Mouse (Mus musculus): ENCODE measurements around the gene Amigo2. TPM values are rescaled to one million over a fixed set of nuclear protein-coding genes. Genes with fewer than 3 reads are reported as not detected.

Gene Amigo2
- total and polyA plus RNA-seq, 2 experiments from 2014 or later: 20.1 to 22.4 TPM

- no peak for TF ChIP-seq CTCF (IDR thresholded peaks at IDR 0.05)
- Histone ChIP-seq H3K36me3 (ENCODE audit: insufficient read depth, low read length) (no peaks in the 10 kb centered on the region), H3K9me3 (ENCODE audit: low read length) (no peaks in the 10 kb centered on the region), H3K9ac (replicated peaks; ENCODE audit: low read length, poor library complexity, severe bottlenecking) (no peak overlapping the region), H3K27me3 (ENCODE audit: insufficient read depth, low read length) (no peaks in the 10 kb centered on the region), H3K27ac (ENCODE audit: low read depth, low read length) (no peak overlapping the region), H3K4me1 (ENCODE audit: insufficient read depth, low read length) (no peaks in the 10 kb centered on the region), H3K4me3 (ENCODE audit: low read depth, low read length) (no peak overlapping the region), H3K4me2 (ENCODE audit: low read depth, low read length, poor library complexity, severe bottlenecking) (no peak overlapping the region)
- ATAC-seq (ENCODE audit: low FRiP score) (no peak), DNase-seq (ENCODE audit: low spot score) (no peak)
- WGBS: 80% methylated on average over 9 of the region's 9 CpGs
Observed at GRCm38 (mm10) chr15:97262251-97262650, 15.2 kb upstream of the Amigo2 start.

- 74% methylated on average over 11 of the region's 11 CpGs for WGBS
- DNase-seq (ENCODE audit: low spot score) (no peak), ATAC-seq (ENCODE audit: low FRiP score) (no peak)
- no peak for TF ChIP-seq CTCF (IDR thresholded peaks at IDR 0.05)
- Histone ChIP-seq H3K27me3 (ENCODE audit: insufficient read depth, low read length) (no peaks in the 10 kb centered on the region), H3K4me1 (ENCODE audit: insufficient read depth, low read length) (no peaks in the 10 kb centered on the region), H3K27ac (ENCODE audit: low read depth, low read length) (no peak overlapping the region), H3K9ac (replicated peaks; ENCODE audit: low read length, poor library complexity, severe bottlenecking) (no peak overlapping the region), H3K4me2 (ENCODE audit: low read depth, low read length, poor library complexity, severe bottlenecking) (no peak overlapping the region), H3K9me3 (ENCODE audit: low read length) (no peaks in the 10 kb centered on the region), H3K36me3 (ENCODE audit: insufficient read depth, low read length) (no peaks in the 10 kb centered on the region), H3K4me3 (ENCODE audit: low read depth, low read length) (no peak overlapping the region)
Observed at GRCm38 (mm10) chr15:97259968-97260597, 13.0 kb upstream of the Amigo2 start.

- H3K4me2 ChIP-seq (ENCODE audit: low read depth, low read length, poor library complexity, severe bottlenecking): no peak overlapping the region
- TF ChIP-seq CTCF (IDR thresholded peaks at IDR 0.05): no peak
- DNase-seq (ENCODE audit: low spot score): no peak
Observed at GRCm38 (mm10) chr15:97259300-97259699, 12.2 kb upstream of the Amigo2 start.

GRCm38 (mm10) chr15:97258483-97259230 lies 11.6 kb upstream of the Amigo2 start:
- H3K9ac ChIP-seq (replicated peaks; ENCODE audit: low read length, poor library complexity, severe bottlenecking): no peak overlapping the region
- TF ChIP-seq CTCF (IDR thresholded peaks at IDR 0.05): no peak
- H3K4me2 ChIP-seq (ENCODE audit: low read depth, low read length, poor library complexity, severe bottlenecking): no peak overlapping the region
- H3K4me3 ChIP-seq (ENCODE audit: low read depth, low read length): no peak overlapping the region
- no peaks in the 10 kb centered on the region for H3K27me3 ChIP-seq (ENCODE audit: insufficient read depth, low read length)
- no peaks in the 10 kb centered on the region for H3K36me3 ChIP-seq (ENCODE audit: insufficient read depth, low read length)
- DNase-seq (ENCODE audit: low spot score): no peak
- no peak overlapping the region for H3K27ac ChIP-seq (ENCODE audit: low read depth, low read length)
- ATAC-seq (ENCODE audit: low FRiP score): no peak
- H3K9me3 ChIP-seq (ENCODE audit: low read length): no peaks in the 10 kb centered on the region
- no peaks in the 10 kb centered on the region for H3K4me1 ChIP-seq (ENCODE audit: insufficient read depth, low read length)
- WGBS: 85% methylated on average over 17 of the region's 17 CpGs

More at GRCm38 (mm10) chr15:97259300-97259699, 12.2 kb upstream of the Amigo2 start:
- no peak for ATAC-seq (ENCODE audit: low FRiP score)
- 68% methylated on average over 8 of the region's 8 CpGs for WGBS
- Histone ChIP-seq H3K36me3 (ENCODE audit: insufficient read depth, low read length) (no peaks in the 10 kb centered on the region), H3K27me3 (ENCODE audit: insufficient read depth, low read length) (no peaks in the 10 kb centered on the region), H3K27ac (ENCODE audit: low read depth, low read length) (no peak overlapping the region), H3K4me3 (ENCODE audit: low read depth, low read length) (no peak overlapping the region), H3K9ac (replicated peaks; ENCODE audit: low read length, poor library complexity, severe bottlenecking) (no peak overlapping the region), H3K9me3 (ENCODE audit: low read length) (no peaks in the 10 kb centered on the region), H3K4me1 (ENCODE audit: insufficient read depth, low read length) (no peaks in the 10 kb centered on the region)

GRCm38 (mm10) chr15:97257206-97257775 lies 10.2 kb upstream of the Amigo2 start:
- TF ChIP-seq CTCF (IDR thresholded peaks at IDR 0.05): no peak
- no peak overlapping the region for H3K4me2 ChIP-seq (ENCODE audit: low read depth, low read length, poor library complexity, severe bottlenecking)
- no peak overlapping the region for H3K9ac ChIP-seq (replicated peaks; ENCODE audit: low read length, poor library complexity, severe bottlenecking)
- no peaks in the 10 kb centered on the region for H3K9me3 ChIP-seq (ENCODE audit: low read length)
- DNase-seq (ENCODE audit: low spot score) (no peak), ATAC-seq (ENCODE audit: low FRiP score) (no peak)
- WGBS: 75% methylated on average over 8 of the region's 8 CpGs
- no peaks in the 10 kb centered on the region for H3K36me3 ChIP-seq (ENCODE audit: insufficient read depth, low read length)
- no peak overlapping the region for H3K4me3 ChIP-seq (ENCODE audit: low read depth, low read length)
- no peaks in the 10 kb centered on the region for H3K27me3 ChIP-seq (ENCODE audit: insufficient read depth, low read length)
- no peak overlapping the region for H3K27ac ChIP-seq (ENCODE audit: low read depth, low read length)
- no peaks in the 10 kb centered on the region for H3K4me1 ChIP-seq (ENCODE audit: insufficient read depth, low read length)

GRCm38 (mm10) chr15:97256411-97256810 lies 9.3 kb upstream of the Amigo2 start:
- no peaks in the 10 kb centered on the region for H3K9me3 ChIP-seq (ENCODE audit: low read length)
- no peaks in the 10 kb centered on the region for H3K27me3 ChIP-seq (ENCODE audit: insufficient read depth, low read length)
- no peaks in the 10 kb centered on the region for H3K36me3 ChIP-seq (ENCODE audit: insufficient read depth, low read length)
- H3K4me2 ChIP-seq (ENCODE audit: low read depth, low read length, poor library complexity, severe bottlenecking): no peak overlapping the region
- 94% methylated on average over 11 of the region's 11 CpGs for WGBS
- DNase-seq (ENCODE audit: low spot score) (no peak), ATAC-seq (ENCODE audit: low FRiP score) (no peak)
- no peaks in the 10 kb centered on the region for H3K4me1 ChIP-seq (ENCODE audit: insufficient read depth, low read length)
- no peak overlapping the region for H3K4me3 ChIP-seq (ENCODE audit: low read depth, low read length)
- no peak overlapping the region for H3K27ac ChIP-seq (ENCODE audit: low read depth, low read length)
- H3K9ac ChIP-seq (replicated peaks; ENCODE audit: low read length, poor library complexity, severe bottlenecking): no peak overlapping the region
- TF ChIP-seq CTCF (IDR thresholded peaks at IDR 0.05): no peak

Measured in midbrain, postnatal 0 days (tissue).